Mouse (Mus musculus) lung, postnatal 36 days (tissue): Measurements from ENCODE around the gene Pole3.
A peak's percentile ranks its signal among the peaks of the same experiment; 100 is the strongest.
"Not testable (repeated sequence)": the region's sequence is repeated elsewhere in the genome, so short reads cannot be mapped to it uniquely, and the experiment has no call there.

Experiments
- DNase-seq: peaks from one replicate; pipeline ENCODE4 v3.0.0; 2022; ENCODE audit warnings: mixed read lengths

The Pole3 gene

GRCm38 (mm10) chr4:62486162-62486696 lies 38.6 kb downstream of the Pole3 start:
- DNase-seq, result peak; percentile 77

DNA sequence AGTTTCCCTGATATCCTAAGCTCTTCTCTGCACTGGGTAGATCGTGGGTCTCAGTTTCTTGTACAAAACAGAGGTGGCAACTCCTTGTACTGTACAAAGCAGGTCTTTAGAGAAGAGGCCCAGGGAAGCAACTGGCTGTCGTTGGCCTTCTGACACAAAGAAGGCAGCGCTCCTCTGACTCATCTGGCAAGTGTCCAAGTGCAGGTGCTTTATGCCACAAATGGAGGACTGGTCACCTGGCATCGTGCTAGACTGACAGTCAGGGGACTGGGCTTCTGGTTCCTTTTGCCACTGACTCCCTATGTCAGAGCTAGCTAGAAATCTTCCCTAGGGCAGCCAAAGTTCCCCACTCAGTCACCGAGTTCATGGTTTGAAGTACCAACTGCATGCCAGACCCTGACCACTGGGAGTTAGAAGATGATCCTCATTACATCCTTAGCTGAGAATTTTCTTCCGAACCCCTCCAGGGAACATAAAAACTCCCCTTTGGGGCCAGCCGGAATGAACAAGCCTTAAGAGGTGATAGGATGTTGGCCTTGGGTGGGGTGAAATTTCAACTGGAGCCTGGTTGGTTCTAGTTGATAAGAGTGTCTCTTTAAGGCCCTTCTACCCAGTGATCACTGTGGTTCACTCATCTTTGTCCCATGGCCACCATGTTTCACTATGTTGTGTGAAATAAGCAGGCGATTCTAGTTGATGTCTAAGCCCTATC lies 39.3 kb downstream of the Pole3 start:
- DNase-seq, result peak; percentile 80

GRCm38 (mm10) chr4:62484928-62485327 lies 39.9 kb downstream of the Pole3 start:
- DNase-seq, result no peak

DNA sequence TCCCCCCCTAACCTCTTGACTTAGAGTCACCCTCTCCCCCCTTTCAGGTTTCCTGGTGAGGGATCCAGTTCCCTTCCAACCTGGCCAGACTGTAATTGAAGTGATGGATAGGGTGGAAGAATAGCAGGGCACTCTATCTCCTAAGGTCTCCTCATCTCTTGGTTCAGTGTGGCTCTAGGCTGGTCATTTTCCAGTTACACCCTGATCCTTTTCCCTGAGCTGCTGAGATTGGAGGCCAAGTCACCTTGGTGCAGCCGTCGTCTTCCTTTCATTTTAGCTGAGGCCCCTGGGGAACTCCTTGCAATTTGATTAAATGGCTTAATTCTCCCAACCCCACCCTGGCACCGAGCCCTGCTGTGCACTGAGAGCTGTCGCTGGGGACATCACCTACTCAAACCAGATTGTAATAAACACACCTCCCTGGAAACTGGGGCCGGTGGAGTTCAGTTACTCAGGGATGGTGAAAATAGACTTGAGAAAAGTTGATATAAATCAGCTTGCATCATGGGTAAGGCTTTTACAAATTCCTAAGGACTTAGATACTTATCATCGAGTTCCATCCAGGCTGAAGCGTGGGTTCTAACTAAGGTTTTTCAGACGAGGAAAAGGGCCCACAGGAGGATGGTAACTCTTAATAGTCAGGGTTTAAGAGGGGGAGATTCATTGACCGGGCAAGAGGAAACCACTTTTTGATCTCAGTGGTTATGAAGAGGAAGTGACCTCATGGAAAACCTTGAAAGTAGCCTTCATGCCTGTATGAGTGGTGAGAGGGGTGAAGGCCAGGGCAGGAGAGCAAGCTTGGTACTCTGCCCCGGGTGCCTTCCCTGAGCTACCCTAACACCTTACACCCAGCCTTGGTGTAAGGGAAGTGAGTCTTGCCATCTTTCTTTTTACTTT lies 43.9 kb downstream of the Pole3 start:
- DNase-seq, result peak; percentile 32

DNA sequence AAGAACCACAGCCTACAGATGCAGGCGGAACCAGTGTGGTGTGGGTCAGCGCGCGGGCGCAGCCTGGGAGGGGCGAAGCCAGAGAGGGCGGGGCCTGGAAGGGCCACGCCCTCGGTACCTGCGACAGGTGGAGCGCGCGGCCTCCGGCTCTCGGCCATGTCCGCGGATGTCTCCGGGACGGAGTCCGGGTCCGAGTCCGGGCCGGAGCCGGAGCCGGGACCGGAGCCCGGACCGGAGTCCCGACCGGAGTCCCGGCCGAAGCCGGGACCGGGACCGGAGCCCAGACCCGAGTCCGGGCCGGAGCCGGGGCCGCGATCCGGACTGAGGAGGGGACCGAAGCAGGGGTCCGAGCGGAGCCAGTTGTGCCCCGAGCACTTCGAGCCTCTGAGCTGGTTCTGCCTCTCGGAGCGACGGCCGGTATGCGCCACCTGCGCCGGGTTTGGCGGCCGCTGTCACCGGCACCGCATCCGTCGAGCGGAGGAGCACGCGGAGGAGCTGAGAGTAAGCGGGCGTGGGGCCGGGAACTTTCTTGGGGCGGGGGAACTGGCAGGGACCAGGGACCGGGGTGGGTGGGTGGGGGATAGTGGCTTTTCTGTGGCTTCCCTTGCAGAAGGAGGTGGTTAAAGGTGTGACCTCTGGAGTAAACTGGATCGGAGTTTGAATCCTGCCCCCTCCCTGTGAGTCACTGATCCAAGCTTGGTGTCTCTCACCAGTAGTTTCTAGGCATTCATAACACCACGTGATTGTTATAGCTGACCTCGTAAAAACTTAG lies 44.7 kb downstream of the Pole3 start, which contains the start of gene Bspry:
Gene Bspry (plus strand): TSS at position 117 of the 772 bp plus-strand sequence.
- peak; percentile 74 for DNase-seq

DNA sequence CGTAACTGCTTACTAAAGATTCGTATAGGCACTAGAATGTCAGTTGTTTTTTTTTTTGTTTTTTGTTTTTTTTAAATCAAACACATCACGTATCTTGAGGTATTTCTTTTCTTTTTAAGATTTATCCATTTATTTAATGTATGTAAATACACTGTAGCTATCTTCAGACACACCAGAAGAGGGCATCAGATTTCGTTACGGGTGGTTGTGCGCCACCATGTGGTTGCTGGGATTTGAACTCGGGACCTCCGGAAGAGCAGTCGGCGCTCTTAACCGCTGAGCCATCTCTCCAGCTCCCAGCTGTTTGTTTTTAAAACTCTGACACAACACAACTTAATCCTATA lies 45.3 kb downstream of the Pole3 start:
- DNase-seq, result not testable (repeated sequence)

- DNase-seq, result no peak
Measured at GRCm38 (mm10) chr4:62477542-62478244, 47.2 kb downstream of the Pole3 start.

DNA sequence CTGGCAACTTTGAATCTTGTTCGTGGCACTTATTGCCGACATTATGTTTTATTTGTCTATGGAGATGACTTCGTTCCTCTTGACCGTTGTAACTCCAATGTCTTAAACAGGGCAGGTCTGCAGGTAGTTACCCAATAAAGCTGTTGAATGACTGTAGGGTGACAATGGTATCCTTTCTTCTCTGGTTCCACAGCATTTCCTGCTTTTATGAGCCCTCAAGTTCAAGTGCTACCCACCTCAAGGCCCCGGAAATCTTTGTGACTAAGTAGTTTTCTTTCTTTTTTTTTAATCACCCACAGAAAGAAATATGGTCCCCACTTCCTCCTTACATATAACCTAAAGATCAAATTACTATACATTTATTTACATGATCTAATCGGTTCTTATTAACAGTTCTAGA lies 49.1 kb downstream of the Pole3 start:
- DNase-seq, result no peak

DNA sequence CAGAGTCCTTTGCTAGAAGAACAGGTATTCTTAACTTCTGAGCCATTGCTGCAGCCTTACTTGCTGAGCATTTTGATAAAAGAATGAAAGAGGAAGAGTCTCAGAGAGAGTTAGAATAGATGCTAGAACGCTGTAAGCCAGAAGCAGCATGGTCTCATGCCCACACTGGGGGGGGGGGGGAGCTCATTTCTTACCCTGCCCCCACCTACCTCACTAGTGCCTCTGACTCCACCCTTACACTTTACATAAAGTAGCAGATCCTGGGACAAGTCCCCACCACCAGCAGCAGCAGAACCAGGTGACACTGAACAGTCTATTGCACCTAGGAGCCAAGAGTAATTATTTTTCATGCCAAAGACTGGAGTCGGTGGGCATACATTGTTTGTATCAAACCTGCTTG lies 49.7 kb downstream of the Pole3 start:
- DNase-seq, result no peak
